Mouse (Mus musculus): ENCODE data around the gene Trp53tg5.

The Trp53tg5 gene

GRCm38 (mm10) chr2:164448140-164448539, 25.4 kb downstream of the Trp53tg5 start:
- DNase-seq, result no peak

DNA sequence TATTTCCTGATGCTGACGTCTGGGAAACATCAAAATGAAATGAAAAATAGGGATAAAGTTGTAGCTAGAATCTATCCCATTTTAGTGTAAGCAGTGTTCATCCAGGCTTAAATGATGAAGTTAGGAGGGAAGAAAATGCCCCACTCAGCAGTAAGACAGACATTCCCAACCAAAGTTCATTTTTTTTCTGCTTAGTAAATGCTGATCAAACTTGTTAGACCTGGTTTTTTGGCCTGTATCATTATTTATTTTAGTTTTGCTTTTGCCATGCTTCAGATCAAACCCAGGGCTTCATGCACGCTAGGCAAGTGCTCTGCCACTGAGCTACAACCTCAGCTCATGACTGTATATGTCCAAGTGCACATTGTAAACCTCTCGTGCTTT, 27.4 kb downstream of the Trp53tg5 start:
- no peak for DNase-seq

GRCm38 (mm10) chr2:164445399-164446085, 28.0 kb downstream of the Trp53tg5 start:
- no peak for DNase-seq

DNA sequence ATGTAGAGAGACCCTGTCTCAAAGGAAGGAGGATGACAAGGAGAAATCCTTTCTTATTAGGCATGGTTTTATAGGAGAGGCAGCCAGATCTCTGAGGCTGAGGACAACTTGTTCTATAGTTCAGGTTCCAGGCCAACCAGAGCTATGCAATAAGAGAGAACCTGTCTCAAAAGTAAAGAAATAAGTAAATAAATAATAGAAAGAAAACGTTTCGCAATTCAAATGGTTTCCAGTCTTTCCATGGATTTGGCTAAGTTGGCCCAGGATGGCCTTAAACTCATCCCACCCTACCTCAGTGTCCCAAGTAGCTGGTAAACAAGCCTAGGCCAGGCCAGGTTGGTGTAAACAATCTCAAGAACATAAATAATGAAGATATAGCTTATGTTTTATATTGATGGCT, 28.8 kb downstream of the Trp53tg5 start:
- no peak for DNase-seq

DNA sequence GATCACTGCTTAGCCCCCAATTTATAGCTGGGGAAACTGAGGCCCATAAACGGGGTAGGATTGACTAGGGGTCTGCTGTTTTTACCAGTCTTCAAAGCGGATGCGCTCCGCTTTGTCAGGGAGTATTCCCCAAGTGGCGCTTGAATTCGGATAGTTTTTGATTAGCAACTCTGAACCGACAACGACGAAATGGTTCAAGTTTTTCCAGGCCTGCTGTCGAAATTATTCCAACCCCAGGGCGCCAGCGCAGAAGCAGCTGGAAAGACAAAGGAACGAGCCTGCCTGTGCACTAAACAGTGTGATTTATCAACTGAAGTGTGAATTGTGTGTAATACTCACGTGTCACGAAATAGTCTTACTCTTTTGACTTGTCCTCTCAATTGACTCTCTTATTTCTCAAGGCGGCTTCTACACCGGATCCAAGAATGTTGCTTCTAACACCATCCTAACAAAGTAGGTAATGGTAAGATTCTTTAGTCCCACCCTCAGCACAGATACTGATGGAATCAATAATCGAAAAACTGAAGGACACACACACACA, 30.0 kb downstream of the Trp53tg5 start, which contains the start of gene Sdc4:
Sdc4 (minus strand) TSS at position 428 of the 541 bp plus-strand sequence.
- DNase-seq, result no peak

DNA sequence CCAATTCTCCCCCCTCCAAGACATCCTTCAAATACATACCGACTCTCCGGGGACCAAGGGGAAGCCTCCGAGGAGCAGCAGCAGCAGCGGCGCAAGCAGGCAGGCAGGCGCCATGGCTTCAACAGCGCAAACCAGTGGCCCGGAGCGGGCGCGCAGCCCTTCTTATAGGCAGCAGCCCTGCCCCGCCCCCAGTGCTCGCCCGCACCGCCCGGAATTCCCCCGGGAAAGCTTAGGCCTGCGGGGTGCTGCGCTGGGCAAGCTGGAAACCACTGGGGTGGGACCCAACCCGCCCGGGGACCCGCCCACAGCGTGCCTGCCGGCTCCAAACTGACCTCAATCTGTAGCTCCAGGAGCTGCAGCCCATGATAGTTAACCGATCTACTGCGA, 30.5 kb downstream of the Trp53tg5 start:
- peak; percentile 88 for DNase-seq

- DNase-seq, result no peak
Measured at GRCm38 (mm10) chr2:164442315-164443050, 31.0 kb downstream of the Trp53tg5 start.

DNA sequence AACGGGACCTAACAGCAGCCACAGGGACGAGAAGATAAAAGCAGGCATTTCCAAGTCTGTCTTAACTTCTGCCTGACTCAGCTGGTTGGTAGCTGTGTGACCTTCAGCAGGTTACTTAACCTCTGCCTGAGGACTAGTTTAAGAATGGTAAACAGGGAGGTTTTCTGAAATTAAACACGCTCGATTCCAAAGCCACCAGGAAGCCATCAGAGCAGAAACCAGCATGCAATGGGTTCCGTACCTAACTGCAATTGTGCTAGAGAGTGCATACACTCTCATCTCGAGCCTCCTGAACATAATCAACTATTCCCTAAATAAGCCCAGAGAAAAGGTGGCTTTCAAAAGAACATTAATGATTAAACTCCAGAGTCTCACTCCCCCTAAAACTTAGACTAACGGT, 31.8 kb downstream of the Trp53tg5 start:
- no peak for DNase-seq

DNA sequence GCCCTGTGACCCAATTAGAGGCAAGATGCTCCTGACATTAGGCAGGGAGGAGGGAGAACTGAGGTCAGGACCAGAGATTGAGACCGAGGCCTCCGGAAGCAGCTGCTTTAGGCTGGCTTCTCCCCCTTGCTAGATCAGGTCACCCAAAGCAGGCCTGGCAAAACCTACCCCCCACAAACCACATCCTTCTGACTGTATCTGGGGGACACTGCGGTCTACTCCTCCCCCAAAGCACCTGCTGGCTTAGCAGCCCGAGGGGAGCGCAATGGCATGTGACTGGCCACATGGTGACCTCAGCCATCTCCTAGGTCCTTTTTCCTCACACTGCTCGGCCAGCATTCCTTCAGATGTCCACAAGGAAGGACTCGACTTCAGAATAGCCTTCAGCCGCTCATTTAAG, 32.4 kb downstream of the Trp53tg5 start:
- DNase-seq, result no peak

DNA sequence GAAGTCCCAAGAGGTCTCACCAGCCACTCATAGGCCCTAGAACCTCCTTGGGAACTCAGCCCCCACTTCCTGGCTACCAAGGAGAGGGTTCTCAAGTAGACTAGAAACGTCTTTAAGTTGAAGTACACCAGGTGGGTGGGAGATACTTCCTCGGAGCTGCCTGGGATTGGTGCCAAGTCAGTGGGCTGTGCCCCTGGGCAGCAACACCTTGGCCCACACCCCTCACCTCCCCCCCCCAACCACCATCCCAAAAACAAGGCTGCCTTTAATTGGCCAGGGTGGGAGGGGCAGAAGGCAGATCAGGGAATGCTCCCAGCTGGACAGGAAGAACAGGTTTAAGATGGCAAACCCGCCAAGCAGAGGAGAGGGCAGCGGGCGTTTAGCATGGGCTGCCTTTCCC, 33.2 kb downstream of the Trp53tg5 start:
- DNase-seq, result no peak

GRCm38 (mm10) chr2:164439001-164439421, 34.5 kb downstream of the Trp53tg5 start:
- no peak for DNase-seq

GRCm38 (mm10) chr2:164438257-164438656, 35.3 kb downstream of the Trp53tg5 start:
- DNase-seq, result no peak

DNA sequence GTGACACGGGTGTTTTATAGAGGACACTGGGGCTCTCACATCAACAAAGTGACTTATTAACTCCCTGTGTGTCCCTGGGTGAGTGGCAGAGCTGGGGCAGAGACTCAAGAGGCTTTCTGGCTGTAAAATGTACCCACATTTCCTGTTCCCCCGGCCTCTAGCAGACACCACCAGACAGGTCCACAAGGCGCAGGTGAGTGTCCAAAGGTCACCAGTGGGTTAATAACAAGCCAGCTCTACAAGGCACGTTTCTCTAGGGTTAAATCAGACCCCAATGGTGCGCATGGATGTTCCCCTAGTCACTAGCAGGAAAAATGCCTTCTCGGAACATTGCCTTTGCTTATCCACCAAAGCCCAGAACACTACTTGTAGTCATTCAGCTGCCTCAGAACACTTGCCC, 35.8 kb downstream of the Trp53tg5 start:
- DNase-seq, result no peak

GRCm38 (mm10) chr2:164436961-164437360, 36.6 kb downstream of the Trp53tg5 start:
- no peak for DNase-seq

- no peak for DNase-seq
Measured at GRCm38 (mm10) chr2:164436215-164436913, 37.2 kb downstream of the Trp53tg5 start.

- no peak for DNase-seq
Measured at GRCm38 (mm10) chr2:164435216-164436090, 38.1 kb downstream of the Trp53tg5 start.

DNA sequence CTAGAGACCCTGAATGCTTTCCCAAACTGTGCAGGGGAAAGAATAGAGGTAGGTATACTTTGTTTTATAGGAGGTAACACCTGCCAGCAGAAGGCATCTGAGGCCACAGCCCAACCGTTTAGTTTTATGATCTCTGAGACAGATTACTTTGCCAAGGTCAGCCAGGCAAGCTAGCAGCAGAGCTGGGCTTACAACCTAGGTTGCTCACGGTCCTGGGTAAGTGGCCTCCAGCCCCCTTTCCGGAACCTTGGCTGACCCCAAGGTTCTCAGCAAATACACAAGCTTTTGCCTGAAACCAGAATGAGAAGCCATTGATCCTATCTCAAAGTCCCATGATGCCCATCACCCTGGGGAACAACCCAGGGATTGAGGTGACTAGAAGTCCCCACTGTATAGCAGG, 38.8 kb downstream of the Trp53tg5 start:
- no peak for DNase-seq

DNA sequence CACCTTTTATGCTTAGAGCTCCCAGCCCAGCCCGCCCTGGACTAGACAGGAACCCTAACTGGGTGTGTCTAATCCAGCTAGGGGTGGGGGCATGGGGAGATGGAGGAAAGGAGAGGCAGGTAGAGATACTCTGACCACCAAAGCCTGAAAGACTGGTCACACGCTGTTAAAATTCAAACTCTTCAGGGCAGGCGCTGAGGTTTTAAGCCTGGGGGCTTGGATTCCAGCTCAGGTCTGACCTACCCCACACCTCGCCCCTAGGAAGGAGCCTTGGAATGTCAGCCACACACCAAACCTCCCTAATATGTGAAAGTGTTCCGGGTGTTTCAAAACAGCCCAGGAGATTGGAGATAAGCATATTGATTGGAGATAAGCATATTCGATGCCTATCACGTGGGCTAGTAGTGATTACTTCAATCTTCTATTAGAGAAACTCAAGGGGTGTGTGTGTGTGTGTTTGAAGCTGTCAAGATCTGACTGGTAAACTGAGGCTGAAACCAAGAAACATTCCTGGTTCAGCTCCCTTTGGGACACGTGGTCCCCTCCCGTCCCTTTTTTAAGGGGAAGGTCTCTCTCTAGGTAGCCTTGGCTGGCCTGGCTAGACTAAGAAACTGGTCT, 40.1 kb downstream of the Trp53tg5 start:
- no peak for DNase-seq

DNA sequence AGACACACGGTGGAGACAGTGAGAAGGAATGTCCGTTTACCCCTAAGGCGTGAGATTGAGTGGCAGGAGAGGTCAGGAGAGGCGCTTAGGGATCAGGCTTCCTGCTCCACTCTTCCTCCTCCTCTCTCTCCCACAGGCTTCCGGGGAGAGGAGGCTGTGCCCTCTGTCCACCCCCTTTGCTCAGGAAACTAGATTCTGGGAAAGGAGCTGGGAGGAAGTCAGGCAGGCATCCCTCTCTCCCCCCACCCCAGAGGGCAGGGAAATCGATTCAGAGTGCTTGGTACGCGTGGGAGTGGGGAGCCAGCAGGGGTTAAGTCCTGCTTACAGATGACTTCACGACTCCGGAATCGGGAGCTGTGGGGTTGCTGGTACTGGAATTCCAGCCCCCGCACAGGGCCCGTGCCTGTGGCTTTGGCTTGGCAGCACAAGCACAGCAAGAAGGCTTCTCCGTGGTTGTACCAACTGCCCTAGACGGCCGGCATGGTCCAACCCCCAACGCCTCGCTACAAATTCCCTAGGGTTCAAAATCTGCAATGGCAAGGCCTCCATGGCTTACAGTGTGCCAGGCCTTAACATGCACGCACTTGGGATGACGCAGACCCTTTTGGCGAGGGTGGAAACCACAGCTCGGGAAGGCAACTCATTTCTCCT, 40.9 kb downstream of the Trp53tg5 start:
- DNase-seq, result no peak

DNA sequence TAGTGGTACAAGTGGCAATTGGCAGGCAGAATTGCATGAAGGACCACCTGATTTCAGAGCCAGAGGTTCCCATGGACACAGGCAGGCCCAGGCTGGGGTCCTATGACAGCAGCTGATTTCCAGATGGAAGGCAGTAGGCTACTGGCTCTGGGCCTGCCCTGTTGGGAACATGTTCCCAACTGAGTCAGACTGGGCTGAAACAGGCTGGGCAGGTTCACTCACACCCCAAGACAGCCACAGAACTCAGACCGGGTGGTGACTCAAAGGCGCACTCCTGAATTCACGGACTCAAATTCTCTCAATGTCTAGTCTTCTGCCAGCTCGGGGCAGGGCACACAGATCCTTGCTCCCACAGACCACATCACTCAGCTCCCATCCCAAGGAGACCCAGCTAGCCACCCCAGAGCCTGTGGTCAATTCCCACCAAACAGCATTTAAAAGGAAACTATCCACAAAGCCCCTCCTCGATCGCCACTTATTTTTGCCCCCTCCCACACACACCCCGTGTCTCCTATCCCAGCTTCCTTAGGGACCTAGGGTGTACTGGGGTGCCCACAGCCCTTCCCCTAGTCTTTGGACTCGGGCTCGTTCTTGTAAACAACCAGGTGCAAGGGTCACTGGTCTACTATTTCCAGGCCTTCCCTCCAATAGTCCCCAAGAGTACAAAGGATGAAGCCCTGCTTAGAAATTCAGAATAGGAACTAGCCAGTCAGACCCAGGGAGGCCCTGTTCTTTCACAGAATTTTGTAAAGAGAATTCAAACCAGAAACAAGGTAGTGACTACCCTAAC, 41.7 kb downstream of the Trp53tg5 start:
- no peak for DNase-seq

GRCm38 (mm10) chr2:164430697-164431096, 42.8 kb downstream of the Trp53tg5 start:
- DNase-seq, result peak; percentile 53

Measured in embryo, embryonic 11 days (tissue).